Mouse (Mus musculus) CH12.LX (cell line): ENCODE measurements around the gene Mon1a.

Experiments
- CHD2 ChIP-seq: IDR thresholded peaks from 2 replicates; pipeline ENCODE4 v1.6.1; 2011; ENCODE audit warnings: low read length, improper control_type of control experiment
- CTCF ChIP-seq, 2 experiments: IDR thresholded peaks in 1 of 2; conservative IDR thresholded peaks in 1 of 2; 2 replicates each; pipeline ENCODE4 v1.5.1; 2011 to 2012; ENCODE audit warnings: low read depth in 2 of 2, low read length in 2 of 2, improper control_type of control experiment in 1 of 2, inconsistent platforms in 1 of 2, mild to moderate bottlenecking in 1 of 2, moderate library complexity in 1 of 2
- EP300 ChIP-seq: IDR thresholded peaks from 2 replicates; pipeline ENCODE4 v1.6.1; 2011; ENCODE audit warnings: low read length, improper control_type of control experiment
- MAFK ChIP-seq: IDR thresholded peaks from 2 replicates; pipeline ENCODE4 v1.6.1; 2011; ENCODE audit warnings: low read length, improper control_type of control experiment; ENCODE audit not compliant: insufficient replicate concordance
- MEF2A ChIP-seq: IDR thresholded peaks from 2 replicates; pipeline ENCODE4 v1.6.1; 2014; ENCODE audit warnings: low read depth, mild to moderate bottlenecking, inconsistent platforms, low read length, improper control_type of control experiment, borderline replicate concordance
- NELFE ChIP-seq: IDR thresholded peaks from 2 replicates; pipeline ENCODE4 v1.6.1; 2011; ENCODE audit warnings: low read depth, low read length, improper control_type of control experiment
- POLR2A ChIP-seq: IDR thresholded peaks from 2 replicates; pipeline ENCODE4 v1.6.1; 2011; ENCODE audit warnings: low read depth, mild to moderate bottlenecking, improper control_type of control experiment, low read length
- RAD21 ChIP-seq: IDR thresholded peaks from 2 replicates; pipeline ENCODE4 v1.6.1; 2011; ENCODE audit warnings: low read depth, mild to moderate bottlenecking, low read length, improper control_type of control experiment, moderate library complexity
- RCOR1 ChIP-seq: conservative IDR thresholded peaks from 2 replicates; pipeline ENCODE4 v1.6.1; 2012; ENCODE audit warnings: low read depth, mild to moderate bottlenecking, inconsistent platforms, low read length, improper control_type of control experiment
- SMC3 ChIP-seq: IDR thresholded peaks from 2 replicates; pipeline ENCODE4 v1.6.1; 2011; ENCODE audit warnings: low read depth, low read length, improper control_type of control experiment
- ZC3H11A ChIP-seq: IDR thresholded peaks from 2 replicates; pipeline ENCODE4 v1.6.1; 2012; ENCODE audit warnings: low read depth, mild to moderate bottlenecking, inconsistent platforms, low read length, improper control_type of control experiment
- ZMIZ1 ChIP-seq: IDR thresholded peaks from 2 replicates; pipeline ENCODE4 v1.6.1; 2012; ENCODE audit warnings: low read depth, mild to moderate bottlenecking, inconsistent platforms, low read length, improper control_type of control experiment
- ZNF384 ChIP-seq: IDR thresholded peaks from 2 replicates; pipeline ENCODE4 v1.6.1; 2012; ENCODE audit warnings: low read depth, low read length, improper control_type of control experiment, inconsistent platforms

GRCm38 (mm10) chr9:107907801-107908120 lies 19.8 kb downstream of the Mon1a start:
- TF ChIP-seq EP300 (no peak), CHD2 (no peak), NELFE (no peak), POLR2A (no peak), ZNF384 (no peak), CTCF (conservative IDR thresholded peaks at IDR 0.05 in 1 of 2, IDR thresholded peaks at IDR 0.05 in 1 of 2; ENCODE audit: low read depth in 2 of 2, low read length in 2 of 2) (no peak), SMC3 (no peak), RCOR1 (no peak), MAFK (no peak), ZMIZ1 (no peak), ZC3H11A (no peak), RAD21 (no peak), MEF2A (no peak)
